Mouse (Mus musculus) lung, postnatal 10 days (tissue): Measurements from ENCODE around the gene Vps35l.

Experiments
- DNase-seq: peaks from one replicate; pipeline ENCODE4 v3.0.0; 2021

Vps35l gene

GRCm38 (mm10) chr7:118739975-118740531 is at the start of gene Vps35l:
Gene Vps35l, plus strand, starts transcription at chr7:118740226.
- DNase-seq: peak; percentile 90

- no peak for DNase-seq
These were observed 48.7 kb upstream of the Vps35l start for GRCm38 (mm10) chr7:118691287-118691686.

GRCm38 (mm10) chr7:118696146-118696545 is 43.9 kb upstream of the Vps35l start:
- peak; percentile 32 for DNase-seq

- no peak for DNase-seq
These were observed 42.9 kb upstream of the Vps35l start for GRCm38 (mm10) chr7:118697168-118697567.

- no peak for DNase-seq
These were observed 41.1 kb upstream of the Vps35l start for GRCm38 (mm10) chr7:118698882-118699281.

GRCm38 (mm10) chr7:118703144-118703561 is 36.9 kb upstream of the Vps35l start:
- DNase-seq: peak; percentile 69

- DNase-seq: no peak
These were observed 35.8 kb upstream of the Vps35l start for GRCm38 (mm10) chr7:118704001-118704850.

- DNase-seq: peak; percentile 95
These were observed 34.7 kb upstream of the Vps35l start, which contains the start of gene Gde1 for GRCm38 (mm10) chr7:118705101-118705961. Gene Gde1, minus strand, starts transcription at chr7:118705778.

GRCm38 (mm10) chr7:118706051-118706450 is 34.0 kb upstream of the Vps35l start:
- no peak for DNase-seq

GRCm38 (mm10) chr7:118706488-118706887 is 33.5 kb upstream of the Vps35l start:
- no peak for DNase-seq

- DNase-seq: peak; percentile 34
These were observed 32.8 kb upstream of the Vps35l start for GRCm38 (mm10) chr7:118707216-118707615.

GRCm38 (mm10) chr7:118708002-118708401 is 32.0 kb upstream of the Vps35l start:
- DNase-seq: no peak

- no peak for DNase-seq
These were observed 29.2 kb upstream of the Vps35l start for GRCm38 (mm10) chr7:118710776-118711175.

- peak; percentile 97 for DNase-seq
These were observed 27.5 kb upstream of the Vps35l start, which contains the start of gene Ccp110 for GRCm38 (mm10) chr7:118712228-118713173. Gene Ccp110, plus strand, starts transcription at chr7:118712552.

GRCm38 (mm10) chr7:118714873-118715272 is 25.2 kb upstream of the Vps35l start:
- no peak for DNase-seq

GRCm38 (mm10) chr7:118718066-118718465 is 22.0 kb upstream of the Vps35l start:
- DNase-seq: no peak

- DNase-seq: peak; percentile 73
These were observed 16.1 kb upstream of the Vps35l start for GRCm38 (mm10) chr7:118723927-118724326.

GRCm38 (mm10) chr7:118725459-118725858 is 14.6 kb upstream of the Vps35l start:
- DNase-seq: no peak

GRCm38 (mm10) chr7:118728846-118729587 is 11.0 kb upstream of the Vps35l start:
- DNase-seq: no peak

- DNase-seq: no peak
These were observed 8.2 kb upstream of the Vps35l start for GRCm38 (mm10) chr7:118731781-118732180.

GRCm38 (mm10) chr7:118733225-118733624 is 6.8 kb upstream of the Vps35l start:
- no peak for DNase-seq
